Mouse (Mus musculus) kidney, adult 2 months (tissue): ENCODE measurements around the gene Cdh4.

Source experiments
- CTCF ChIP-seq: fragments of 200-500 bp; conservative IDR thresholded peaks from 2 replicates; pipeline ENCODE4 v1.5.1; 2011; ENCODE audit warnings: low read depth, mild to moderate bottlenecking, control low read depth, low read length, moderate library complexity, mixed read lengths; ENCODE audit not compliant: insufficient read depth, insufficient read length
- POLR2A ChIP-seq: fragments of 200-500 bp; IDR thresholded peaks from one replicate; pipeline ENCODE4 v1.6.1; 2011; ENCODE audit warnings: low read depth, low read length, control low read depth

DNA sequence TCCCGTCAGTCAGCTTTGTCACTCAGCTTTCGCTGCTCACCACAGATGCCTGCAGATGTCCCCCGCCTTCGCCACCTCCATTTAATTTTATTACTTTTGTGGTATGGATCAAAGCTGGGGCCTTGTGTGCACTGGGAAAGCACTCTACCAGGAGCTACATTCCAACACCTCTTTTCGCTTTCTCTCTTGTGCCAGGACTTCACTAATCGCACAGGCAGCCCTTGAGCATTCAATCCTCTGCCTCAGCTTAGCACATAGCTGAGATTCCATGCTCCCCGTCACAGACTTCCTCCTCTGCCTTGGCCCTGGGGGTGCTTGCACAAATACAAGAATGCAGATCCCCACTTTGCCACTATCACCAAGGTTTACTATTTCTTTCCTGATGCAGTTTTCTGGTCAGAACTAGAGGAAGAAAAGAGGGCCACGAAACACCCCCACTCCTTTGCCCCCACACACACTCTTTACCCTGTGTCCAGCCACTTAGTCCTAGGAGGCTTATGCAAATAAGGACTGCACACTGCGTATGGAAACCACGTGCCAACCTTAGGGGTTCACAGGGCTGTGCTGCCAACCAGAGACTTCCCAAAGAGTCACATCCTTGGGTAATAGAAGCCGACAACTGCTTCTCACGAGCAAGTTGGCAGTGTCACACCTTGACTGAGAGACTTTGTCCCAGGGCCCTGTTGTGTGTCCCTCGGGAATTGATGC, 350.3 kb downstream of the Cdh4 start:
- no peak for TF ChIP-seq POLR2A
- TF ChIP-seq CTCF = no peak
